Mouse (Mus musculus): ENCODE measurements around the gene Anxa6. TPM values are rescaled to one million over a fixed set of nuclear protein-coding genes. Genes with fewer than 3 reads are reported as not detected.
"Not testable (repeated sequence)": the region's sequence is repeated elsewhere in the genome, so short reads cannot be mapped to it uniquely, and the experiment has no call there.

Gene Anxa6
- total and polyA plus RNA-seq, 3 experiments: 136 to 213 (median 205) TPM

- H3K36me3 ChIP-seq (ENCODE audit: control insufficient read depth, insufficient read depth, low read length): no peaks in the 10 kb centered on the region
- H3K4me1 ChIP-seq (ENCODE audit: control insufficient read depth, insufficient read depth, low read length): peaks cover 11% of the 10 kb centered on the region
- no peaks in the 10 kb centered on the region; the same call in 1 of the 2 replicates for H3K79me2 ChIP-seq (replicated peaks; ENCODE audit: control insufficient read depth, insufficient read depth, low read length)
- no peak overlapping the region for H3K9ac ChIP-seq (ENCODE audit: low read depth, low read length)
- no peak for DNase-seq
- H3K4me3 ChIP-seq: no peak overlapping the region
- intact Hi-C loops (cut with DNase I): loop anchor here (2.0 kb wide), 1 partner anchor 18 kb away; no protein-coding TSS in a partner anchor
- TF ChIP-seq CTCF (IDR thresholded peaks at IDR 0.05) (no peak), EP300 (IDR thresholded peaks at IDR 0.05; ENCODE audit: insufficient read depth, low read depth, low read length) (no peak)
- H3K27ac ChIP-seq: no peak overlapping the region; the same call in 1 of the 2 replicates
- WGBS: 66% methylated on average over 7 of the region's 7 CpGs
- no peaks in the 10 kb centered on the region for H3K27me3 ChIP-seq (ENCODE audit: control insufficient read depth, insufficient read depth, low read length)
These were observed 76.3 kb downstream of the Anxa6 start for GRCm38 (mm10) chr11:54956912-54957311.

- intact Hi-C loops (cut with DNase I): loop anchor here (2.0 kb wide), 1 partner anchor 19 kb away; no protein-coding TSS in a partner anchor
- Histone ChIP-seq H3K4me3 (peak overlapping the region; percentile 72), H3K79me2 (replicated peaks; ENCODE audit: control insufficient read depth, insufficient read depth, low read length) (no peaks in the 10 kb centered on the region; the same call in 1 of the 2 replicates), H3K27ac (peak overlapping the region; percentile 92), H3K36me3 (ENCODE audit: control insufficient read depth, insufficient read depth, low read length) (no peaks in the 10 kb centered on the region), H3K4me1 (ENCODE audit: control insufficient read depth, insufficient read depth, low read length) (peaks cover 7% of the 10 kb centered on the region), H3K9ac (ENCODE audit: low read depth, low read length) (peak overlapping the region; percentile 81), H3K27me3 (ENCODE audit: control insufficient read depth, insufficient read depth, low read length) (no peaks in the 10 kb centered on the region)
- TF ChIP-seq EP300 (IDR thresholded peaks at IDR 0.05; ENCODE audit: insufficient read depth, low read depth, low read length): 0 out of 2 replicates have a peak, but pooled peaks have one; percentile 32
- TF ChIP-seq CTCF (IDR thresholded peaks at IDR 0.05): peak; percentile 31
- peak; percentile 96 for TF ChIP-seq POLR2A (IDR thresholded peaks at IDR 0.05; ENCODE audit: insufficient read depth, low read depth, low read length)
- peak; percentile 99 to 100 for DNase-seq
- WGBS: under 1% methylated on average over 59 of the region's 59 CpGs
These were observed 77.3 kb downstream of the Anxa6 start for GRCm38 (mm10) chr11:54955735-54956480.

GRCm38 (mm10) chr11:54955400-54955734 is 77.9 kb downstream of the Anxa6 start:
- H3K79me2 ChIP-seq (replicated peaks; ENCODE audit: control insufficient read depth, insufficient read depth, low read length); H3K27me3 ChIP-seq (ENCODE audit: control insufficient read depth, insufficient read depth, low read length); H3K36me3 ChIP-seq (ENCODE audit: control insufficient read depth, insufficient read depth, low read length); intact Hi-C loops (cut with DNase I); DNase-seq; H3K4me1 ChIP-seq (ENCODE audit: control insufficient read depth, insufficient read depth, low read length): not testable (repeated sequence)
- Histone ChIP-seq H3K27ac (peak overlapping the region; percentile 92), H3K4me3 (peak overlapping the region; percentile 72), H3K9ac (ENCODE audit: low read depth, low read length) (peak overlapping the region; percentile 81)
- 32% methylated on average over 10 of the region's 10 CpGs for WGBS

- Histone ChIP-seq H3K79me2 (replicated peaks; ENCODE audit: control insufficient read depth, insufficient read depth, low read length) (peaks cover 1% of the 10 kb centered on the region), H3K9ac (ENCODE audit: low read depth, low read length) (no peak overlapping the region), H3K4me1 (ENCODE audit: control insufficient read depth, insufficient read depth, low read length) (peaks cover 7% of the 10 kb centered on the region), H3K27ac (no peak overlapping the region; the same call in 1 of the 2 replicates), H3K36me3 (ENCODE audit: control insufficient read depth, insufficient read depth, low read length) (no peaks in the 10 kb centered on the region), H3K4me3 (no peak overlapping the region), H3K27me3 (ENCODE audit: control insufficient read depth, insufficient read depth, low read length) (no peaks in the 10 kb centered on the region)
- WGBS: 79% methylated on average over 8 of the region's 8 CpGs
- TF ChIP-seq EP300 (IDR thresholded peaks at IDR 0.05; ENCODE audit: insufficient read depth, low read depth, low read length): no peak
- TF ChIP-seq POLR2A (IDR thresholded peaks at IDR 0.05; ENCODE audit: insufficient read depth, low read depth, low read length): no peak
- TF ChIP-seq CTCF (IDR thresholded peaks at IDR 0.05): no peak
- intact Hi-C loops (cut with DNase I): no loop called here
- DNase-seq: no peak
These were observed 78.5 kb downstream of the Anxa6 start for GRCm38 (mm10) chr11:54954716-54955115.

GRCm38 (mm10) chr11:54953993-54954446 is 79.2 kb downstream of the Anxa6 start:
- Histone ChIP-seq H3K79me2 (replicated peaks; ENCODE audit: control insufficient read depth, insufficient read depth, low read length) (peaks cover 4% of the 10 kb centered on the region), H3K9ac (ENCODE audit: low read depth, low read length) (no peak overlapping the region), H3K36me3 (ENCODE audit: control insufficient read depth, insufficient read depth, low read length) (no peaks in the 10 kb centered on the region), H3K4me1 (ENCODE audit: control insufficient read depth, insufficient read depth, low read length) (peaks cover 7% of the 10 kb centered on the region), H3K27ac (peak overlapping the region; percentile 43), H3K4me3 (no peak overlapping the region), H3K27me3 (ENCODE audit: control insufficient read depth, insufficient read depth, low read length) (no peaks in the 10 kb centered on the region)
- no peak for DNase-seq
- TF ChIP-seq POLR2A (IDR thresholded peaks at IDR 0.05; ENCODE audit: insufficient read depth, low read depth, low read length) (no peak), EP300 (IDR thresholded peaks at IDR 0.05; ENCODE audit: insufficient read depth, low read depth, low read length) (no peak), CTCF (IDR thresholded peaks at IDR 0.05) (no peak)
- intact Hi-C loops (cut with DNase I): loop anchor here (2.0 kb wide), 1 partner anchor 15 kb away; no protein-coding TSS in a partner anchor
- WGBS: 36% methylated on average over 9 of the region's 9 CpGs

- Histone ChIP-seq H3K27ac (no peak overlapping the region), H3K79me2 (replicated peaks; ENCODE audit: control insufficient read depth, insufficient read depth, low read length) (peaks cover 5% of the 10 kb centered on the region), H3K9ac (ENCODE audit: low read depth, low read length) (no peak overlapping the region), H3K4me3 (no peak overlapping the region), H3K36me3 (ENCODE audit: control insufficient read depth, insufficient read depth, low read length) (no peaks in the 10 kb centered on the region), H3K4me1 (ENCODE audit: control insufficient read depth, insufficient read depth, low read length) (peaks cover 9% of the 10 kb centered on the region), H3K27me3 (ENCODE audit: control insufficient read depth, insufficient read depth, low read length) (no peaks in the 10 kb centered on the region)
- 18% methylated on average over 6 of the region's 6 CpGs for WGBS
- intact Hi-C loops (cut with DNase I): loop anchor here (2.0 kb wide), 1 partner anchor 14 kb away; no protein-coding TSS in a partner anchor
- TF ChIP-seq POLR2A (IDR thresholded peaks at IDR 0.05; ENCODE audit: insufficient read depth, low read depth, low read length) (no peak), CTCF (IDR thresholded peaks at IDR 0.05) (no peak), EP300 (IDR thresholded peaks at IDR 0.05; ENCODE audit: insufficient read depth, low read depth, low read length) (no peak)
- peak in 1 of 2 experiments; percentile 23 for DNase-seq
These were observed 80.6 kb downstream of the Anxa6 start for GRCm38 (mm10) chr11:54952651-54953050.

All from heart, adult 2 months (tissue).